Mouse (Mus musculus) bone marrow macrophage, adult 2 months (primary cell): ENCODE results near the gene Emx2.

Experiments used
- CTCF ChIP-seq: IDR thresholded peaks from 2 replicates; pipeline ENCODE4 v1.5.1; 2012; ENCODE audit warnings: low read depth, mild to moderate bottlenecking, low read length, moderate library complexity
- POLR2A ChIP-seq: IDR thresholded peaks from 2 replicates; pipeline ENCODE4 v1.6.1; 2012; ENCODE audit warnings: mild to moderate bottlenecking, low read depth, low read length, borderline replicate concordance

GRCm38 (mm10) chr19:59414128-59414527 lies 44.0 kb upstream of the Emx2 start:
- TF ChIP-seq POLR2A (no peak), CTCF (no peak)
